Mouse (Mus musculus) lung, embryonic 14.5 days (tissue): ENCODE results near the gene Tpsb2. TPM values are rescaled to one million over a fixed set of nuclear protein-coding genes. Genes with fewer than 3 reads are reported as not detected.

Source experiments
- ATAC-seq: fragments of 200-750 bp; cut with Nextera tagmentation; 2 replicates; pipeline ENCODE4 v1.8.0; 2017; ENCODE audit warnings: mild to moderate bottlenecking, moderate TSS enrichment, moderate library complexity; ENCODE audit not compliant: insufficient read depth
- DNase-seq: peaks from one replicate; pipeline ENCODE4 v3.0.0-alpha.2; 2015
- H3K27ac ChIP-seq: fragments of 300-500 bp; sonication (generic); 2 replicates; pipeline ENCODE4 v1.5.1; 2014; ENCODE audit warnings: low read depth, mild to moderate bottlenecking, moderate library complexity
- H3K27me3 ChIP-seq: fragments of 300-500 bp; sonication (generic); 2 replicates; pipeline ENCODE4 v1.6.1; 2014; ENCODE audit warnings: low read length, control low read depth; ENCODE audit not compliant: insufficient read depth
- H3K36me3 ChIP-seq: fragments of 300-500 bp; sonication (generic); 2 replicates; pipeline ENCODE4 v1.6.1; 2014; ENCODE audit warnings: control low read depth; ENCODE audit not compliant: insufficient read depth
- H3K4me1 ChIP-seq: fragments of 300-500 bp; sonication (generic); 2 replicates; pipeline ENCODE4 v1.6.1; 2014; ENCODE audit warnings: antibody characterized with exemption, control low read depth; ENCODE audit not compliant: insufficient read depth
- H3K4me2 ChIP-seq: fragments of 300-500 bp; sonication (generic); 2 replicates; pipeline ENCODE4 v1.6.1; 2014; ENCODE audit warnings: mild to moderate bottlenecking
- H3K4me3 ChIP-seq: fragments of 300-500 bp; sonication (generic); 2 replicates; pipeline ENCODE4 v1.5.1; 2014; ENCODE audit warnings: low read depth, low read length
- H3K9ac ChIP-seq: fragments of 300-500 bp; sonication (generic); 2 replicates; pipeline ENCODE4 v1.6.1; 2014
- H3K9me3 ChIP-seq: fragments of 300-500 bp; sonication (generic); 2 replicates; pipeline ENCODE4 v1.6.1; 2016; ENCODE audit warnings: low read depth, low read length, control low read depth
- CTCF ChIP-seq: IDR thresholded peaks from 2 replicates; pipeline ENCODE4 v1.5.1; 2016; ENCODE audit warnings: antibody characterized with exemption, low read depth
- WGBS: fragments of 180-500 bp; shearing (Covaris S2); extraction: QIAGEN DNeasy Blood & Tissue Kit; methylation state at CpG from one replicate; pipeline ENCODE4 v1.1.7; 2014; 5-methylcytosine and 5-hydroxymethylcytosine counted together
- polyA plus RNA-seq: library from polyadenylated mRNA; unstranded; fragments of >200 nt; fragmentation: Nextera tagmentation; extraction: Ambion mirVana; gene quantifications from 2 replicates; pipeline ENCODE4 v1.2.1, GENCODE M21; 2014

Tpsb2 gene
- polyA plus RNA-seq, 1 experiment from 2014 or later, result 1.3 TPM

- Histone ChIP-seq H3K4me3 (no peak overlapping the region), H3K27me3 (no peaks in the 10 kb centered on the region), H3K4me2 (no peak overlapping the region), H3K36me3 (no peaks in the 10 kb centered on the region), H3K27ac (no peak overlapping the region), H3K4me1 (no peaks in the 10 kb centered on the region), H3K9ac (no peak overlapping the region), H3K9me3 (no peaks in the 10 kb centered on the region)
- 32% methylated on average over 14 of the region's 14 CpGs for WGBS
- peak; percentile 99 for TF ChIP-seq CTCF
- DNase-seq, result peak; percentile 92
- peak; percentile 56 for ATAC-seq
Measured at GRCm38 (mm10) chr17:25397804-25398519, 31.9 kb downstream of the Tpsb2 start.

GRCm38 (mm10) chr17:25398520-25398838 lies 32.4 kb downstream of the Tpsb2 start:
- Histone ChIP-seq H3K4me2 (no peak overlapping the region), H3K36me3 (no peaks in the 10 kb centered on the region), H3K9me3 (no peaks in the 10 kb centered on the region), H3K27ac (no peak overlapping the region), H3K9ac (no peak overlapping the region), H3K4me1 (no peaks in the 10 kb centered on the region), H3K4me3 (no peak overlapping the region), H3K27me3 (no peaks in the 10 kb centered on the region)
- no peak for ATAC-seq
- no peak for DNase-seq
- no peak for TF ChIP-seq CTCF
- WGBS, result 72% methylated on average over 13 of the region's 13 CpGs

- Histone ChIP-seq H3K9ac (no peak overlapping the region), H3K9me3 (no peaks in the 10 kb centered on the region), H3K27me3 (no peaks in the 10 kb centered on the region), H3K4me3 (no peak overlapping the region), H3K36me3 (no peaks in the 10 kb centered on the region), H3K4me2 (no peak overlapping the region), H3K27ac (no peak overlapping the region), H3K4me1 (0 out of 2 replicates have a peak, but pooled peaks cover 4% of the 10 kb centered on the region)
- TF ChIP-seq CTCF, result no peak
- ATAC-seq, result no peak
- peak; percentile 80 for DNase-seq
- WGBS, result 4% methylated on average over 7 of the region's 7 CpGs
Measured at GRCm38 (mm10) chr17:25400443-25400842, 34.3 kb downstream of the Tpsb2 start.

- 0 out of 2 replicates have a peak, but pooled peaks cover 8% of the 10 kb centered on the region for H3K4me1 ChIP-seq
- no peaks in the 10 kb centered on the region for H3K27me3 ChIP-seq
- no peak for TF ChIP-seq CTCF
- no peak overlapping the region for H3K4me2 ChIP-seq
- H3K36me3 ChIP-seq, result no peaks in the 10 kb centered on the region
- no peak overlapping the region for H3K4me3 ChIP-seq
- H3K27ac ChIP-seq, result no peak overlapping the region
- DNase-seq (no peak), ATAC-seq (no peak)
- no peaks in the 10 kb centered on the region for H3K9me3 ChIP-seq
- H3K9ac ChIP-seq, result no peak overlapping the region
- 47% methylated on average over 4 of the region's 4 CpGs for WGBS
Measured at GRCm38 (mm10) chr17:25401491-25401890, 35.4 kb downstream of the Tpsb2 start.

GRCm38 (mm10) chr17:25402224-25402623 lies 36.1 kb downstream of the Tpsb2 start:
- Histone ChIP-seq H3K4me3 (no peak overlapping the region), H3K9me3 (no peaks in the 10 kb centered on the region), H3K27ac (no peak overlapping the region), H3K27me3 (no peaks in the 10 kb centered on the region), H3K36me3 (no peaks in the 10 kb centered on the region), H3K9ac (no peak overlapping the region), H3K4me2 (no peak overlapping the region), H3K4me1 (0 out of 2 replicates have a peak, but pooled peaks cover 8% of the 10 kb centered on the region)
- ATAC-seq (no peak), DNase-seq (no peak)
- TF ChIP-seq CTCF, result no peak
- WGBS, result 82% methylated on average over 13 of the region's 13 CpGs

GRCm38 (mm10) chr17:25404190-25404589 lies 38.1 kb downstream of the Tpsb2 start:
- H3K4me2 ChIP-seq, result no peak overlapping the region
- no peak for ATAC-seq
- no peak overlapping the region for H3K27ac ChIP-seq
- 34% methylated on average over 3 of the region's 3 CpGs for WGBS
- no peak overlapping the region for H3K4me3 ChIP-seq
- no peaks in the 10 kb centered on the region for H3K27me3 ChIP-seq
- H3K9me3 ChIP-seq, result no peaks in the 10 kb centered on the region
- H3K36me3 ChIP-seq, result no peaks in the 10 kb centered on the region
- 0 out of 2 replicates have a peak, but pooled peaks cover 8% of the 10 kb centered on the region for H3K4me1 ChIP-seq
- no peak for DNase-seq
- no peak overlapping the region for H3K9ac ChIP-seq
- TF ChIP-seq CTCF, result no peak

GRCm38 (mm10) chr17:25405224-25405895 lies 39.3 kb downstream of the Tpsb2 start:
- ATAC-seq (peak; percentile 62; the same call in 1 of the 2 replicates), DNase-seq (peak; percentile 5)
- H3K36me3 ChIP-seq, result no peaks in the 10 kb centered on the region
- no peak overlapping the region for H3K9ac ChIP-seq
- TF ChIP-seq CTCF, result no peak
- 13% methylated on average over 10 of the region's 10 CpGs for WGBS
- no peak overlapping the region for H3K4me3 ChIP-seq
- H3K27ac ChIP-seq, result no peak overlapping the region
- H3K4me2 ChIP-seq, result no peak overlapping the region
- 0 out of 2 replicates have a peak, but pooled peaks cover 8% of the 10 kb centered on the region for H3K4me1 ChIP-seq
- H3K27me3 ChIP-seq, result no peaks in the 10 kb centered on the region
- no peaks in the 10 kb centered on the region for H3K9me3 ChIP-seq
